Mouse (Mus musculus): Measurements from ENCODE around the gene Slc12a6. TPM values are rescaled to one million over a fixed set of nuclear protein-coding genes. Genes with fewer than 3 reads are reported as not detected.

Gene Slc12a6
- polyA plus RNA-seq, 1 experiment from 2014 or later, result 9.5 TPM

DNA sequence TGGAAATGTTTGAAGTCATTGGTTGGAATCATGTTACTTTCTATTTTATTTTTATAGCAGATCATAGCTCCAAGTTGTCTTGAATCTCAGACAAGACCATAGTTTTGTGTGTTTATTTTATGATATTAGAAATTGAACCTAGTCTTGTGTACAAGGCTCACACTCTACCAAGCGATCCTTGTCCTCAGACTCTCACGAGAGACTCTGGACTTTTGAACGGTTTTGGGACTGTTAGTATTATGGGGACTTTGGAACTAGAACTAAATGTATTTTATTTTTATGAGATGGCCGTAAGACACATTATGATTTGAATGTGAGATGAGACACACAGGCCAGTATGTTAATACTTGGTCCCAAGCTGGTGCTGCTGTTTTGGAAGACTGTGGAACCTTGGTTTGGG lies 32.6 kb downstream of the Slc12a6 start:
- no peak for DNase-seq (ENCODE audit: low spot score)
- 88% methylated on average over 4 of the region's 4 CpGs for WGBS
- no peaks in the 10 kb centered on the region for H3K4me1 ChIP-seq
- H3K27me3 ChIP-seq (ENCODE audit: insufficient read depth, poor library complexity, severe bottlenecking), result no peaks in the 10 kb centered on the region
- no peak overlapping the region for H3K27ac ChIP-seq
- no peaks in the 10 kb centered on the region for H3K36me3 ChIP-seq
- H3K4me3 ChIP-seq, result no peak overlapping the region
- H3K9me3 ChIP-seq, result no peaks in the 10 kb centered on the region

DNA sequence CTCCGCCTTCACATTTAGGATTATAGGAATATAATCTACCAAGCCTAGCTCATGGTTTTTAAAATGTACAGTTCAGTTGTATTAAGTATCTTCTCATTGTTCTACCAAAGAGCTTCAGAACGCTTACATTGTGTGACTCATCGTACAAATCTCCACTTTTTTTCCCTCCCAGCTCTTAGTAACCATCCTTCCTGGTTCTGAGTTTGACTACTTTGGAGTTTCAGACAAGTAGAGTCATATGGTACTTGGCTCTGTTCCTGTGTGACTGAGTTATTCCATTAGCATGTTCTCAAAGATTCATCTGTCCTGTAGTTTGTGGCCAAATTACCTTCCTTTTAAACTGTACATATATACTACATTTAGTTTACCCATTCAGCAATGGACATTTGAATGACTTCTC lies 43.0 kb downstream of the Slc12a6 start:
- H3K4me1 ChIP-seq, result peaks cover 9% of the 10 kb centered on the region; the same call in 1 of the 2 replicates
- H3K4me3 ChIP-seq, result no peak overlapping the region
- no peaks in the 10 kb centered on the region for H3K36me3 ChIP-seq
- H3K9me3 ChIP-seq, result no peaks in the 10 kb centered on the region
- WGBS, result 79% methylated on average over 3 of the region's 3 CpGs
- no peak for DNase-seq (ENCODE audit: low spot score)
- H3K27ac ChIP-seq, result no peak overlapping the region
- H3K27me3 ChIP-seq (ENCODE audit: insufficient read depth, poor library complexity, severe bottlenecking), result no peaks in the 10 kb centered on the region

DNA sequence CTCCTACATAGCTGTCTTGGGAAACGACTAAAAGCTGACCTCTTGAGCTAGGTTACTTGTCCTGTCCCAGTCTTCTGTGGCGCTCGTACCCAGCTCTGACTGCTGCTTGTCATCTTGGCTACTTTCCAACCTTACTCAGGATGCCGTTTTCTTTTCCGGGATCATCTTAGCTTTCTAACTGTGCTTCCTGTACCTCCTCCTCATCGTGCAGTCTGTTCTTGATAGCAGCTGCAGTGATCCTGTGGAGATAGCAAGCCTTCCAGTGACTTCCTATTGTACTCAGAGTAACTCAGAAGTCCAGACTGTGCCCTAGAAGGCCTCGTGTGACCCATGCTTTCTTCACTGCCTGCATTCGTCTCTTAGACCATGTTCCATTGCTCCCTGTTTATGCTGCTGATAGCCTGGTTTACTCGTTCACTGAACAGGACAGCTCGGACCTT lies 43.6 kb downstream of the Slc12a6 start:
- Histone ChIP-seq H3K27me3 (ENCODE audit: insufficient read depth, poor library complexity, severe bottlenecking) (no peaks in the 10 kb centered on the region), H3K9me3 (no peaks in the 10 kb centered on the region), H3K4me1 (peaks cover 9% of the 10 kb centered on the region; the same call in 1 of the 2 replicates), H3K36me3 (no peaks in the 10 kb centered on the region), H3K4me3 (no peak overlapping the region), H3K27ac (no peak overlapping the region)
- DNase-seq (ENCODE audit: low spot score), result no peak
- 52% methylated on average over 10 of the region's 10 CpGs for WGBS

DNA sequence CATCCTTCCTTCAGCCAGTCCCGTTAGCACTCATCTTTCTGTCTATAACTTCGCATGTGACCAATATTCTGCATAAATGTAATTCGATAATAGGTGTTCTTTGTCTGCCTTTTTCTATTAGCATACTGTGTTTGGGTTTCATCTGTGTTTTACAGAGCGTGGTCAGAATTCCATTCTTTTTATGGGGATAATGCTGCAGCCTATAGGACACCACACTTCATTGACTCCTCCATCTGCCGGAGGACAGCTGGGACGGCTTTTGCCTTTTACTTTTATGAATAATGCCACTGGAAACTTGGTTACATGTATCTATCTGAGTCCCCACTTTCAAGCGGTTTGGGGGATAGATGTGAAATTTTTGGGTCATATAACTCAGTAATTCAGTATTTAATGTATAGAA lies 50.0 kb downstream of the Slc12a6 start:
- Histone ChIP-seq H3K27me3 (ENCODE audit: insufficient read depth, poor library complexity, severe bottlenecking) (no peaks in the 10 kb centered on the region), H3K36me3 (no peaks in the 10 kb centered on the region), H3K27ac (no peak overlapping the region), H3K4me1 (0 out of 2 replicates have a peak, but pooled peaks cover 3% of the 10 kb centered on the region), H3K4me3 (no peak overlapping the region), H3K9me3 (no peaks in the 10 kb centered on the region)
- 91% methylated on average over 7 of the region's 7 CpGs for WGBS
- no peak for DNase-seq (ENCODE audit: low spot score)

DNA sequence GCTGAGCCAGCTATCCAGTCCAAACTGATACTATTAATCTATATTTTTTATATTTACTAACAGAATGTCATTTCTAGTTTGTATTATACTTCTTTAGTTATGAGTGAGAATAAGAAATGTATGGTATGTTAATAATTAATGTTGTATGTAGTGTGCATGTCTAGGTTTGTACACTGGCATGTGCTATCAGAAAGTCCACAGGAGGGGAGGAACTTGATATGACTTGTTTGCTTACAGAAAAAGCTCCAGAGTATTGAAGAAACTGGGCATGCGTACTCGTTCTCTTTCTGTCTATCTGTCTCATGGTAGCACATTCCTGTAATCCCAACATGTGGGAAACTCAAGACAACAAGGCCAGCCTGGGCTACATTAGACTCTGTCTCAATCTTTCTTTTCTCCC lies 52.6 kb downstream of the Slc12a6 start:
- Histone ChIP-seq H3K27ac (no peak overlapping the region), H3K4me1 (no peaks in the 10 kb centered on the region), H3K36me3 (no peaks in the 10 kb centered on the region), H3K27me3 (ENCODE audit: insufficient read depth, poor library complexity, severe bottlenecking) (no peaks in the 10 kb centered on the region), H3K4me3 (no peak overlapping the region), H3K9me3 (no peaks in the 10 kb centered on the region)
- WGBS, result 77% methylated on average over 2 of the region's 2 CpGs
- no peak for DNase-seq (ENCODE audit: low spot score)

DNA sequence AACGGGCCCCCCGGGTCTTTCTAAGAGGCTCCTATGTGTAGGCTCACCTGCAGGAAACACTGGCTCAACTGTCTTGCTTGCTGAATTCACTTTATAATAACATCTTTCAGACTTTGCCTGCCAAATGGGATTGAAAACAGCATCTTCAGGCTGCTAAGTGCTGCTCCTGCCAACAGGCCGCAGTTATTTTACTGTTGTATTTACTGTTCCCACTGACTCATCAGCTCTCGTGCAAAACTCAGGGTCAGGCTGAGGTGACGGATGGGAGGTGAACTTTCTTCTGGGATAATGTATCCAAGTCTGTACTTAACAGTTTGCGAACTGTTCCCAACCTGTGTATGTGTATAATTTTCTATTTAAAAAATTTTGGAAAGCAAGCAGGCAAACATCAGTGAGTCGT lies 53.3 kb downstream of the Slc12a6 start:
- H3K4me1 ChIP-seq, result no peaks in the 10 kb centered on the region
- no peak for DNase-seq (ENCODE audit: low spot score)
- no peaks in the 10 kb centered on the region for H3K36me3 ChIP-seq
- H3K27ac ChIP-seq, result no peak overlapping the region
- H3K9me3 ChIP-seq, result no peaks in the 10 kb centered on the region
- WGBS, result 82% methylated on average over 7 of the region's 7 CpGs
- H3K4me3 ChIP-seq, result no peak overlapping the region
- no peaks in the 10 kb centered on the region for H3K27me3 ChIP-seq (ENCODE audit: insufficient read depth, poor library complexity, severe bottlenecking)

DNA sequence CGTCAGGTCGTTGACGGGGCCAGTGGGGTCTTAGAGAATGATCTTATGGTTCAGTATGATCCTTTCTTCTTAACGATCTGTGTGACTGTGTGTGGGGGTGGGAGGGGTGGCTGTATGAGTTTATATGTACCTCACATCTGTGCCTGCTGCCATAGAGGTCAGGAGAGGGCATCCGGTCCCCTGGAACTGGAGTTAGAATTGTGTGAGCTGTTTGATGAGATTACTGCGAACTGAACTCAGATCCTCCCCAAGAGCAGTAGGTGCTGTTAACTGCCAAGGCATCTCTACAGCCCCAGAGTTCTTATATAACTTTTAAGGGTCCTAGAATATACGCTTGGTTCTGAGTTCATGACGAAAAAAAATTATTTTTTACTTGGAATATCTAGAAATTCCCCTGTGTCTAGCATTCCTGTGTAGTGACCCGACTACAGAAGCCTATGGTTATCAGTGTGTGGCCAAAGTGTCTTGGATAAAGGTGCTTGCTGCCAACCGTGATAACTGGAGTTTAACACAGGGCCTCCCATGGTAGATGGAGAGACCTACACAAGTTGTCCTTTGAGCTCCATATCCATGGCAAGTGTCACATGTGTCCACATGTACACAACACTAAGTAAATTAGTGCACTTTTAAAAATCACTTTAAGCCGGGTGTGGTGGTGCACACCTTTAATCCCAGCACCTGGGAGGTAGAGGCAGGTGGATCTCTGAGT lies 62.6 kb downstream of the Slc12a6 start:
- DNase-seq (ENCODE audit: low spot score), result no peak
- Histone ChIP-seq H3K36me3 (no peaks in the 10 kb centered on the region), H3K27ac (no peak overlapping the region), H3K9me3 (no peaks in the 10 kb centered on the region), H3K4me1 (peaks cover 7% of the 10 kb centered on the region), H3K27me3 (ENCODE audit: insufficient read depth, poor library complexity, severe bottlenecking) (no peaks in the 10 kb centered on the region), H3K4me3 (no peak overlapping the region)
- WGBS, result 71% methylated on average over 11 of the region's 11 CpGs

DNA sequence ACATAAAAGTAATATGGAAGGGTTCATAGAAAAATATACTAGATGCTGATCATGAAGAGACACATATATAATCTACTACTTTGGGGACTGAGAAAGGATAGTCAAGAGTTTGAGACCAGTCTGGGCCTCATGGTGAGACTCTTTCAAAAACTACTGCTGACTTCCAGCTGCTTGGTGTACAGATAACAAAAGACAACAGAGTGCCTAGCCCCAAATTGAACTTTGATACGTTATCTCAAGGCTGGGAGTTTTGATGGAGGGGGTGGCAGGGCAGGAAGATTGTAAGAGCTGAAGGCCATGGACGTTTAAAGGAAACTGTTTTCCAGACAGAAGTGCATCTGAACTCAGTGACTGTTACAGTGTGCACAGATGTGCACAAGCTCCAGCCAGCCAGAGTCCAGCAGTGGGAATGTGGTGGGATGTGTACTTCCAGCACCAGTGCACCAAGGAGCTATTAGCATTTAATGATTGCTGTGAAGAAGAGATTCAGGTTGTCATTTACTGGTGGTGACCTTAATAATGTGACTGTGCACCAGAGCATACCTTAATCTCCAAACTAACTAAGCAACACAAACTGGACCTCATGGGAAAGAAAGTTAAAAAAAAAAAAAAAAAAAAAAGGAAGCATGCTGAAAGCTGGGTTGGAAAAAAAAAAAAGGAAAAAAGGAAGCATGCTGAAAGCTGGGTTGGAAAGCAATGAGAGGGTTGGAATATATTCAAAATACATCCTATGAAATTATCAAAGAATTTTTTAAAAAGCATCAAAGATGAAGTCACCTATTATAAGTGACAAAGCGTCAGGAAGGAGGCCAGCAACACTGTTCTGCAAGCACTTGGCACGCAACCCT lies 66.7 kb downstream of the Slc12a6 start:
- 49% methylated on average over 4 of the region's 4 CpGs for WGBS
- Histone ChIP-seq H3K4me1 (peaks cover 7% of the 10 kb centered on the region), H3K27me3 (ENCODE audit: insufficient read depth, poor library complexity, severe bottlenecking) (no peaks in the 10 kb centered on the region), H3K9me3 (no peaks in the 10 kb centered on the region), H3K4me3 (no peak overlapping the region), H3K27ac (no peak overlapping the region), H3K36me3 (peaks cover 19% of the 10 kb centered on the region)
- DNase-seq (ENCODE audit: low spot score), result no peak

DNA sequence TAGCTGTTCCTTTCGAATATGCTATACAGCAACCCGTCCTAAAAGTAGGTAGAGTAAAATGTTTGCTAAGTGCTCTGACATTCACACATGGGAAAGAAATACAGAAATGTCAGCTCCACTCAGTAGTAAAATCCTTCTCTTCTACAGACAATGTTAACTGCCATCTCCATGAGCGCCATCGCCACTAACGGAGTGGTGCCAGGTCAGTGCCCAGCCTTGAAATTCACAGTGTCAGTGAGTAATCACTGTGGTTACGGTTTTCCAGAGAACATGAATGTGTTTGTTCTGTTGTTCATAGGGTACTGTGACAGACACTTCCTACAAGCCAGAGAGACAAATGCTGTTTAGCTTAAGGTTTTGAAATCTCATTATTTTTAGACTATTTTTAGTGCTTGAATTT lies 71.6 kb downstream of the Slc12a6 start:
- Histone ChIP-seq H3K9me3 (no peaks in the 10 kb centered on the region), H3K4me1 (peaks cover 1% of the 10 kb centered on the region), H3K36me3 (peaks cover 39% of the 10 kb centered on the region), H3K4me3 (no peak overlapping the region), H3K27me3 (ENCODE audit: insufficient read depth, poor library complexity, severe bottlenecking) (no peaks in the 10 kb centered on the region), H3K27ac (no peak overlapping the region)
- no peak for DNase-seq (ENCODE audit: low spot score)
- WGBS, result 90% methylated on average over 6 of the region's 6 CpGs

DNA sequence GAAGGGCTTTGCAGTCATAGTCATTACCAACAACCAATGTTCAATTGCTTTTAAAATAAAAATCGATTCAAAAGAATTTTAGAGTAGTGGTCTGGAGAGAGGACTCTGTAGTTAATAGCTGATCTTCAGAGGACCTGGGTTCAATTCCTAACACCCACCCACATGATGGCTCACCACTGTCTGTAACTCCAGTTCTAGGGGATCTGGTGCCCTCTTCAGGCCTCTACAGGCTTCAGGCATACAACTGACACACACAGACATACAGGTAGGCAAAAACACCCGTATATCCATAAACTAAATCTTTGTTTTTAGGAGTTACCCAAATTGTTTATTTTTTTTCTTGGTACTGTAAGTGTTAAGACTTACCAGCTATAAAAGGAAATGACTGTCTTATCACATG lies 74.1 kb downstream of the Slc12a6 start:
- no peak overlapping the region for H3K4me3 ChIP-seq
- no peak for DNase-seq (ENCODE audit: low spot score)
- no peaks in the 10 kb centered on the region for H3K9me3 ChIP-seq
- no peak overlapping the region for H3K27ac ChIP-seq
- no peaks in the 10 kb centered on the region for H3K4me1 ChIP-seq
- H3K27me3 ChIP-seq (ENCODE audit: insufficient read depth, poor library complexity, severe bottlenecking), result no peaks in the 10 kb centered on the region
- WGBS, result 89% methylated on average over 2 of the region's 2 CpGs
- H3K36me3 ChIP-seq, result peaks cover 39% of the 10 kb centered on the region

DNA sequence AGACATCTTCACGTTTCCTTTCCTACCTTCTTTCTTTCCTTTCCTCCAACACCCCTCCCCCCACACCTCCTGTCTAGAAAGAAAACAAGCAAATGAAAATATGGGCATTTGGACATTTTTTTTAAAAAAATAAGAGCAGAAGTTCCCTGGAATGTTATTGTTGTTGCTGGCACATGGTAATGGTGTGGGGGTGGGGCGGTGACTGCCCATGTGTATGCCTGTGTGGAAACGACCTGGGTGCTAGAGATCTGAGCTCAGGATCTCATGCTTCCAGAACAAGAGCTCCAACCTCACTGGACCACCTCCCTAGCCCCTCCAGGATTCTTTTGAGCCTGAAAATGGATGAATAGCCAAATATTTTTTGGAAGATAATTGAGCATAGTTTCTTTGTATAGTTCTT lies 75.5 kb downstream of the Slc12a6 start:
- Histone ChIP-seq H3K9me3 (no peaks in the 10 kb centered on the region), H3K4me1 (no peaks in the 10 kb centered on the region), H3K27me3 (ENCODE audit: insufficient read depth, poor library complexity, severe bottlenecking) (no peaks in the 10 kb centered on the region), H3K4me3 (no peak overlapping the region), H3K36me3 (peaks cover 43% of the 10 kb centered on the region), H3K27ac (no peak overlapping the region)
- no peak for DNase-seq (ENCODE audit: low spot score)
- WGBS, result 67% methylated on average over 3 of the region's 3 CpGs

DNA sequence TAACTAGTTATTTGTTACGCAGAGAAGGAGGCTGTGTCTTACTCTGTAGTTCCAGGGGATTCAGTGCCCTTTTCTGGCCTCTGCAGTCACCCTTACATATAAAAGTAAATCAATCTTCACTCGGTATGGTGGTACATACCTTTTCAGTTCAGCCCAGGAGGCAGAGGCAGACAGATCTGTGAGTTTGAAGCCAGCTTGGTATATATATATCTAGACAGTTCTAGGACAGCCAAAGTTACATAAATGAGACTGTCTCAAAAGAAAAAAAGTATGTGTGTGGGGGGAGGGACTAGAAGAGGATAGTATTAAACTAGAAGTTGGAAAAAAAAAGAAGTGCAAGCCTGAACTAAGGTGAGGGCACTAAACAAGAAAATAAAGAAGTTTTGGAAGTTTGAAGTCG lies 82.6 kb downstream of the Slc12a6 start:
- Histone ChIP-seq H3K4me1 (no peaks in the 10 kb centered on the region), H3K27me3 (ENCODE audit: insufficient read depth, poor library complexity, severe bottlenecking) (no peaks in the 10 kb centered on the region), H3K36me3 (peaks cover 46% of the 10 kb centered on the region), H3K27ac (no peak overlapping the region), H3K4me3 (no peak overlapping the region), H3K9me3 (no peaks in the 10 kb centered on the region)
- WGBS, result 81% methylated on average over 3 of the region's 3 CpGs
- no peak for DNase-seq (ENCODE audit: low spot score)

DNA sequence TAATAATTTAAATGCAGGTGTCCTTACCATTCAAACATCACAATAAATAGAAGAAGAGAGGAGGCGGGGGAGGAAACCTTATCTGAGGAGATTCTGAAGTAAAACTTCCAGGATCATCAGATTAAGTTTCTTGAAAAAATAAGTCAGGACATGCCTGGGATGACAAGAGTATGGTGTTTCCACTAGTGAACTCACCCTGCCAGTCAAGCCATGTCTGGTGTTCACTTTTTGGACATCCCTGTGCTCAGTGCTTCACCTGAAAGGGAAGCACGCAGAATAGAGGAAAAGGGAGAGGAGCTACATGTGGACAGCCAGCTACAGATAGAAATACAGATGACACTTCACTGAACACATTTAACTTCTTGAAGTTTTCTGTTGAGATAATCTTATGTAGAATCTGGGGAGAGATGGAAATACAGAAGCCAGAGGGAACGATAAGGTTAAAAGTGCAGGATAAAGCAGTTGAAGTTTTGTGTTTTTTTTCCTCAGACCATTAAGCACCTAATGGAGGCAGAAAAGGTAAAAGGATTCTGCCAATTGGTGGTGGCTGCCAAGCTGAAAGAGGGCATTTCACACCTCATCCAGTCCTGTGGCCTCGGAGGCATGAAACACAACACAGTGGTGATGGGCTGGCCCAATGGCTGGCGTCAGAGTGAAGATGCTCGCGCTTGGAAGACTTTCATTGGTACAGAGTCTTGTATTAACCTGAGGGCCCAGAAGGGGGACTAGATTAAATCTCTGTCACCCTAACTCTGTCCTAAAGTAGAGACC lies 88.2 kb downstream of the Slc12a6 start:
- Histone ChIP-seq H3K27me3 (ENCODE audit: insufficient read depth, poor library complexity, severe bottlenecking) (no peaks in the 10 kb centered on the region), H3K36me3 (peaks cover 67% of the 10 kb centered on the region), H3K4me1 (no peaks in the 10 kb centered on the region), H3K27ac (no peak overlapping the region), H3K4me3 (no peak overlapping the region), H3K9me3 (no peaks in the 10 kb centered on the region)
- DNase-seq (ENCODE audit: low spot score), result no peak
- WGBS, result 85% methylated on average over 7 of the region's 7 CpGs

All from heart, embryonic 10.5 days (tissue).